Mouse (Mus musculus) neural tube, embryonic 15.5 days (tissue): Measurements from ENCODE around the gene Hmgn2. TPM values are rescaled to one million over a fixed set of nuclear protein-coding genes. Genes with fewer than 3 reads are reported as not detected.

Experiments used
- polyA plus RNA-seq: library from polyadenylated mRNA; unstranded; fragments of >200 nt; fragmentation: Nextera tagmentation; extraction: Ambion mirVana; gene quantifications from 2 replicates; pipeline ENCODE4 v1.2.1, GENCODE M21; 2015

Hmgn2 gene
- polyA plus RNA-seq, 1 experiment from 2014 or later: 921 TPM

Other genes with a start within 250 kb of the Hmgn2 start
- gene Arid1a, start 211.9 kb downstream of the Hmgn2 start, polyA plus RNA-seq: 26.9 and 28.7 TPM in 2 replicates
- gene Rps6ka1, start 80.9 kb downstream of the Hmgn2 start, polyA plus RNA-seq: 23.7 and 38.8 TPM in 2 replicates
- 47.0 and 47.4 TPM in 2 replicates for gene Dhdds, start 32.3 kb upstream of the Hmgn2 start, polyA plus RNA-seq
- 0.19 and 0.37 TPM in 2 replicates for gene Lin28a, start 50.2 kb upstream of the Hmgn2 start, polyA plus RNA-seq
- gene Zfp683, start 85.2 kb upstream of the Hmgn2 start, polyA plus RNA-seq: not detected in 2 replicates
- 2.5 and 3.7 TPM in 2 replicates for gene Crybg2, start 92.2 kb upstream of the Hmgn2 start, polyA plus RNA-seq
- 5.6 and 29.0 TPM in 2 replicates for gene Cd52, start 126.4 kb upstream of the Hmgn2 start, polyA plus RNA-seq
- 16.2 and 19.4 TPM in 2 replicates for gene Ubxn11, start 133.9 kb upstream of the Hmgn2 start, polyA plus RNA-seq
- 436 and 479 TPM in 2 replicates for gene Sh3bgrl3, start 160.1 kb upstream of the Hmgn2 start, polyA plus RNA-seq
- 18.9 and 34.8 TPM in 2 replicates for gene Cep85, start 218.5 kb upstream of the Hmgn2 start, polyA plus RNA-seq
- gene Gm7534, start 234.4 kb upstream of the Hmgn2 start, polyA plus RNA-seq: not detected in 2 replicates